Mouse (Mus musculus) heart, embryonic 14.5 days (tissue): ENCODE results near the gene Glis2. TPM values are rescaled to one million over a fixed set of nuclear protein-coding genes. Genes with fewer than 3 reads are reported as not detected.

ENCODE experiments used
- ATAC-seq: fragments of 200-750 bp; cut with Nextera tagmentation; 2 replicates; pipeline ENCODE4 v1.8.0; 2017; ENCODE audit warnings: low read depth, moderate TSS enrichment; ENCODE audit not compliant: insufficient number of reproducible peaks, insufficient read depth, low FRiP score
- H3K27ac ChIP-seq, 2 experiments: fragments of 200-500 bp in 1 of 2; fragments of 300-500 bp in 1 of 2; sonication (generic) in 1 of 2; replicated peaks in 1 of 2; 2 replicates each; pipeline ENCODE4 v1.5.1; 2012 to 2014; ENCODE audit warnings: low read depth in 2 of 2, low read length in 2 of 2, control low read depth in 1 of 2, mild to moderate bottlenecking in 1 of 2, mixed read lengths in 1 of 2; ENCODE audit not compliant: control insufficient read depth in 1 of 2, insufficient read depth in 1 of 2
- H3K27me3 ChIP-seq: fragments of 300-500 bp; sonication (generic); 2 replicates; pipeline ENCODE4 v1.6.1; 2014; ENCODE audit warnings: mild to moderate bottlenecking, low read length, control low read depth; ENCODE audit not compliant: control insufficient read depth, insufficient read depth
- H3K36me3 ChIP-seq: fragments of 300-500 bp; sonication (generic); 2 replicates; pipeline ENCODE4 v1.6.1; 2014; ENCODE audit warnings: mild to moderate bottlenecking, control low read depth, low read length, mixed read lengths; ENCODE audit not compliant: control insufficient read depth, insufficient read depth
- H3K4me1 ChIP-seq, 2 experiments: fragments of 200-500 bp in 1 of 2; fragments of 300-500 bp in 1 of 2; sonication (generic) in 1 of 2; 2 replicates each; pipeline ENCODE4 v1.6.1; 2012 to 2014; ENCODE audit warnings: low read length in 2 of 2, control low read depth in 1 of 2, mixed read lengths in 1 of 2; ENCODE audit not compliant: control insufficient read depth in 2 of 2, insufficient read depth in 2 of 2
- H3K4me2 ChIP-seq: fragments of 300-500 bp; sonication (generic); 2 replicates; pipeline ENCODE4 v1.6.1; 2014; ENCODE audit warnings: mild to moderate bottlenecking, low read length
- H3K4me3 ChIP-seq, 2 experiments: fragments of 200-500 bp in 1 of 2; fragments of 300-500 bp in 1 of 2; sonication (generic) in 1 of 2; 2 replicates each; pipeline ENCODE4 v1.5.1; 2012 to 2014; ENCODE audit warnings: low read length in 2 of 2, mild to moderate bottlenecking in 2 of 2, control low read depth in 1 of 2, low read depth in 1 of 2, moderate library complexity in 1 of 2; ENCODE audit not compliant: control insufficient read depth in 1 of 2, insufficient read depth in 1 of 2
- H3K9ac ChIP-seq: fragments of 300-500 bp; sonication (generic); 2 replicates; pipeline ENCODE4 v1.6.1; 2014; ENCODE audit warnings: mild to moderate bottlenecking, low read length
- H3K9me3 ChIP-seq: fragments of 300-500 bp; sonication (generic); 2 replicates; pipeline ENCODE4 v1.6.1; 2016; ENCODE audit warnings: low read length, control low read depth; ENCODE audit not compliant: control insufficient read depth
- WGBS: fragments of 180-500 bp; shearing (Covaris S2); extraction: QIAGEN DNeasy Blood & Tissue Kit; methylation state at CpG from one replicate; pipeline ENCODE4 v1.1.7; 2014; 5-methylcytosine and 5-hydroxymethylcytosine counted together
- polyA plus RNA-seq: library from polyadenylated mRNA; unstranded; fragments of >200 nt; fragmentation: Nextera tagmentation; extraction: Ambion mirVana; gene quantifications from 2 replicates; pipeline ENCODE4 v1.2.1, GENCODE M21; 2014

Glis2 gene
- polyA plus RNA-seq, 1 experiment from 2014 or later: 21.4 TPM

- Histone ChIP-seq H3K27me3 (no peaks in the 10 kb centered on the region), H3K9ac (0 out of 2 replicates have a peak overlapping the region, but pooled peaks have one; percentile 3), H3K9me3 (no peaks in the 10 kb centered on the region), H3K4me2 (no peak overlapping the region), H3K27ac (peak overlapping the region; percentile 22 to 24; a peak in 2 of 4 replicates), H3K36me3 (peaks cover 51% of the 10 kb centered on the region), H3K4me3 (no peak overlapping the region), H3K4me1 (peaks cover 46 to 66% of the 10 kb centered on the region in 2 experiments)
- ATAC-seq: no peak
- WGBS: 54% methylated on average over 4 of the region's 4 CpGs
These were observed 58.3 kb downstream of the Glis2 start for GRCm38 (mm10) chr16:4652707-4653416.

- Histone ChIP-seq H3K27ac (peak overlapping the region in 1 of 2 experiments; percentile 89; a peak in 2 of 4 replicates), H3K4me3 (no peak overlapping the region), H3K9me3 (no peaks in the 10 kb centered on the region), H3K4me1 (peaks cover 50 to 71% of the 10 kb centered on the region in 2 experiments), H3K36me3 (peaks cover 33% of the 10 kb centered on the region), H3K9ac (0 out of 2 replicates have a peak overlapping the region, but pooled peaks have one; percentile 4), H3K4me2 (no peak overlapping the region), H3K27me3 (no peaks in the 10 kb centered on the region)
- ATAC-seq: no peak
- WGBS: 73% methylated on average over 10 of the region's 10 CpGs
These were observed 60.2 kb downstream of the Glis2 start for GRCm38 (mm10) chr16:4654706-4655105.

- no peaks in the 10 kb centered on the region for H3K27me3 ChIP-seq
- ATAC-seq: no peak
- H3K4me1 ChIP-seq: peaks cover 50 to 71% of the 10 kb centered on the region in 2 experiments
- 36% methylated on average over 4 of the region's 4 CpGs for WGBS
- no peak overlapping the region for H3K4me3 ChIP-seq
- peaks cover 31% of the 10 kb centered on the region for H3K36me3 ChIP-seq
- H3K9me3 ChIP-seq: no peaks in the 10 kb centered on the region
- H3K9ac ChIP-seq: peak overlapping the region; percentile 60
- no peak overlapping the region for H3K4me2 ChIP-seq
- peak overlapping the region; percentile 76 to 89 for H3K27ac ChIP-seq
These were observed 60.8 kb downstream of the Glis2 start for GRCm38 (mm10) chr16:4655251-4655734.

GRCm38 (mm10) chr16:4655764-4656570, 61.5 kb downstream of the Glis2 start:
- Histone ChIP-seq H3K36me3 (peaks cover 30% of the 10 kb centered on the region), H3K9ac (peak overlapping the region; percentile 60), H3K4me1 (peaks cover 50 to 71% of the 10 kb centered on the region in 2 experiments), H3K4me3 (no peak overlapping the region), H3K4me2 (peak overlapping the region; percentile 40), H3K27me3 (no peaks in the 10 kb centered on the region), H3K27ac (peak overlapping the region; percentile 76 to 89), H3K9me3 (no peaks in the 10 kb centered on the region)
- WGBS: 13% methylated on average over 11 of the region's 11 CpGs
- ATAC-seq: no peak

GRCm38 (mm10) chr16:4656571-4657081, 62.1 kb downstream of the Glis2 start:
- no peaks in the 10 kb centered on the region for H3K9me3 ChIP-seq
- no peak overlapping the region; the same call in 1 of the 2 replicates for H3K4me2 ChIP-seq
- H3K4me1 ChIP-seq: peaks cover 50 to 68% of the 10 kb centered on the region in 2 experiments
- WGBS: 45% methylated on average over 9 of the region's 9 CpGs
- no peak overlapping the region for H3K4me3 ChIP-seq
- peak overlapping the region; percentile 76 to 89 for H3K27ac ChIP-seq
- H3K27me3 ChIP-seq: no peaks in the 10 kb centered on the region
- H3K9ac ChIP-seq: peak overlapping the region; percentile 60
- H3K36me3 ChIP-seq: peaks cover 30% of the 10 kb centered on the region
- no peak for ATAC-seq

- no peaks in the 10 kb centered on the region for H3K27me3 ChIP-seq
- H3K9me3 ChIP-seq: no peaks in the 10 kb centered on the region
- H3K4me2 ChIP-seq: peak overlapping the region; percentile 7
- 21% methylated on average over 11 of the region's 11 CpGs for WGBS
- peak; percentile 58 for ATAC-seq
- peak overlapping the region; percentile 63; the same call in 1 of the 2 replicates for H3K9ac ChIP-seq
- peaks cover 24% of the 10 kb centered on the region for H3K36me3 ChIP-seq
- peaks cover 35 to 49% of the 10 kb centered on the region in 2 experiments for H3K4me1 ChIP-seq
- H3K27ac ChIP-seq: peak overlapping the region; percentile 58 to 89; a peak in 3 of 4 replicates
- no peak overlapping the region for H3K4me3 ChIP-seq
These were observed 64.3 kb downstream of the Glis2 start for GRCm38 (mm10) chr16:4658781-4659245.

- Histone ChIP-seq H3K9me3 (no peaks in the 10 kb centered on the region), H3K9ac (peak overlapping the region; percentile 63; the same call in 1 of the 2 replicates), H3K4me2 (peak overlapping the region; percentile 7), H3K27ac (peak overlapping the region; percentile 58 to 89), H3K27me3 (no peaks in the 10 kb centered on the region), H3K4me3 (no peak overlapping the region), H3K36me3 (peaks cover 24% of the 10 kb centered on the region), H3K4me1 (peaks cover 33 to 44% of the 10 kb centered on the region in 2 experiments)
- 27% methylated on average over 2 of the region's 2 CpGs for WGBS
- no peak for ATAC-seq
These were observed 64.8 kb downstream of the Glis2 start for GRCm38 (mm10) chr16:4659326-4659725.
